Mouse (Mus musculus): Measurements from ENCODE around the gene Fbrs. TPM values are rescaled to one million over a fixed set of nuclear protein-coding genes. Genes with fewer than 3 reads are reported as not detected.

The Fbrs gene
- 10 to 100 TPM; 11.9 to 36.7 TPM for polyA plus RNA-seq (2012; fragmentation: generic; extraction: Trizol)

DNA sequence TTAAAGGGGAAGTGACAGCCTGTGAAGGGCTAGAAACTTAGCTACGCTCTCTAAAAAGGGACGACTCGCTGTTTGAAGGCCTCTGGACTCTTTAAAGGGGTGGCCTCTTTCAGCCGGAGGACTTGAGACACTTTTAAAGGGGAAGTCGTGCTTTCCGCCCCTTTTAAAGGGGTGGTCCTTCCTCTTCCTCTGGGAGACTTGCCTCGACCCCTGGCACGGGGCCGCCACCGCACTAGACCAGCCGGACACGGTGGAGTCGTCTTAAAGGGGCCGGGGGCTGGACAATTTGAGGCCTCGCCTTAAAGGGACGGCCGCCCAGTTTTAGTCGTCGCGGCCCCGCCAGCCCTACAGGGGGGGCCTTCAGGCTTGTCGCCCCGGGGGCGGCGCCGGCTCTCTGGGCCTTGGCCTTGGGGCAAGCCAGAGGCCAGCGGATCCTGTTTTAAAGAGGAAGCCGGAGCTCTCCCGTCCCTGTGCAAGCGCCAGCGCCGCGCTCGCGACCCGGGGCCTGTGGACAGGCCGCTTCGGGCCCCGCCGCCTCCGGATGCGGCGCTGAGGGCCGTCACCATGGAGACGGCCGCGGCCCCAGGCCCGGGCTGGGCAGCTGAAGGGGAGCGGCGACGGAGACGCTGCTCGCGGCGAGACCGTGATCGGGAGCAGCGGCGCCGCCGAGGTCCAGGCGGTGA, at the start of gene Fbrs:
Fbrs (plus strand) TSS at position 565 of the 683 bp plus-strand sequence.

GRCm38 (mm10) chr7:127448521-127449300, 30.3 kb upstream of the Fbrs start, which contains the start of gene Zfp689:
TSS of gene Zfp689 (minus strand) at chr7:127449158.

DNA sequence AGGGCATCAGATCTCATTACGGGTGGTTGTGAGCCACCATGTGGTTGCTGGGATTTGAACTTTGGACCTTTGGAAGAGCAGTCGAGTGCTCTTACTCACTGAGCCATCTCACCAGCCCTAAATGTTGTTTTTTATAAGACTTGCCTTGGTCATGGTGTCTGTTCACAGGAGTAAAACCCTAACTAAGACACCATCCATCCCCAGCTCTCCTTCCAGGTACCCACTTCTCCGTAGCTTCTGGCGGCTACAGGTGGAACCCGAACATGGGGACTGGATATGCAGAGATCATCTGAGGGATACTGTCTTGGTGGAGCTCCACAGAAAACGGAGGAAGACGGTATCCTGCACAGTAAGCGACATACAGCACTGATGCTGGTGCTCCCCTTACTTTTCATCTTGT, 19.7 kb upstream of the Fbrs start, which contains the start of gene Prr14:
Prr14 (plus strand) TSS at position 301 of the 400 bp plus-strand sequence.

GRCm38 (mm10) chr7:127511808-127512230, 32.8 kb downstream of the Fbrs start, which contains the start of gene Srcap:
TSS of gene Srcap (plus strand) at chr7:127511983.

DNA sequence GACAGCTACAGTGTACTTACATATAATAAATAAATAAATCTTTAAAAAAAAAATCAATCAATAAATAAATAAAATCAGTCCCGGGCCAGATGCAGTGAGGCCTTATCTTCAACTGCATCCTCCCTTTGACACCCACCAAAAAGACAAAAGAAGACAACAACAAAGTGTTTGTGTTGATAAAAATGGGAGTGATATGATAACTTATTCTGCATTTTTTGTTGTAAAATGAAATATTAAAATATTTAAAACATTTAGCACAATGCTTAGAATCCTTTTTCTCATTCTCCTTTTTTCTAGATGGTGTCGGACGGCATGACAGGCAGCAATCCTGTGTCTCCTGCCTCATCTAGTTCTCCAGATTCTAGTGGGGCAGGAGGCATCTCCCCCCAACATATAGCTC, 40.3 kb downstream of the Fbrs start, which contains the start of gene Gm42715:
Gm42715 (plus strand) TSS at position 301 of the 400 bp plus-strand sequence.

Other genes starting within 250 kb of the Fbrs start
- 10 to 100 TPM; 10.4 to 16.5 TPM for gene Zfp553, start 246.1 kb upstream of the Fbrs start, polyA plus RNA-seq (2012; fragmentation: generic; extraction: Trizol)
- gene Sept1, start 246.1 kb upstream of the Fbrs start, polyA plus RNA-seq (2012; fragmentation: generic; extraction: Trizol): 1 to 10 TPM; 2.3 to 7.7 TPM
- gene Zfp771, start 234.9 kb upstream of the Fbrs start, polyA plus RNA-seq (2012; fragmentation: generic; extraction: Trizol): 10 to 100 TPM; 53.6 to 86.7 TPM
- gene Dctpp1, start 218.5 kb upstream of the Fbrs start, polyA plus RNA-seq (2012; fragmentation: generic; extraction: Trizol): 100 to 1,000 TPM in 1 of 2 experiments, 10 to 100 TPM in 1; 89.3 to 405 TPM
- gene Sephs2, start 205.1 kb upstream of the Fbrs start, polyA plus RNA-seq (2012; fragmentation: generic; extraction: Trizol): 10 to 100 TPM; 11.8 to 13.4 TPM
- under 1 TPM in 1 of 2 experiments, not detected in 1; 0.18 TPM for gene Itgal, start 182.9 kb upstream of the Fbrs start, polyA plus RNA-seq (2012; fragmentation: generic; extraction: Trizol)
- gene Zfp768, start 133.6 kb upstream of the Fbrs start, polyA plus RNA-seq (2012; fragmentation: generic; extraction: Trizol): 10 to 100 TPM; 12.4 to 21.7 TPM
- 1 to 10 TPM; 1.9 to 6.1 TPM for gene Zfp747, start 103.1 kb upstream of the Fbrs start, polyA plus RNA-seq (2012; fragmentation: generic; extraction: Trizol)
- under 1 TPM; 0.05 to 0.08 TPM for gene 9130019O22Rik, start 92.0 kb upstream of the Fbrs start, polyA plus RNA-seq (2012; fragmentation: generic; extraction: Trizol)
- 1 to 10 TPM; 3.0 to 5.2 TPM for gene E430018J23Rik, start 85.6 kb upstream of the Fbrs start, polyA plus RNA-seq (2012; fragmentation: generic; extraction: Trizol)
- under 1 TPM; 0.02 to 0.19 TPM for gene Zfp764, start 72.4 kb upstream of the Fbrs start, polyA plus RNA-seq (2012; fragmentation: generic; extraction: Trizol)
- gene Zfp688, start 57.1 kb upstream of the Fbrs start, polyA plus RNA-seq (2012; fragmentation: generic; extraction: Trizol): 10 to 100 TPM; 11.3 to 25.7 TPM
- gene Zfp689, start 30.0 kb upstream of the Fbrs start, polyA plus RNA-seq (2012; fragmentation: generic; extraction: Trizol): 1 to 10 TPM; 2.5 to 3.3 TPM
- 10 to 100 TPM; 23.4 to 40.6 TPM for gene Prr14, start 19.6 kb upstream of the Fbrs start, polyA plus RNA-seq (2012; fragmentation: generic; extraction: Trizol)
- gene Srcap, start 32.8 kb downstream of the Fbrs start, polyA plus RNA-seq (2012; fragmentation: generic; extraction: Trizol): 10 to 100 TPM in 1 of 2 experiments, under 1 TPM in 1; 0.92 to 10.3 TPM
- gene Gm42715, start 40.4 kb downstream of the Fbrs start, polyA plus RNA-seq (2012; fragmentation: generic; extraction: Trizol): 10 to 100 TPM in 1 of 2 experiments, 1 to 10 TPM in 1; 3.1 to 16.7 TPM
- gene Tmem265, start 82.2 kb downstream of the Fbrs start, polyA plus RNA-seq (2012; fragmentation: generic; extraction: Trizol): 1 to 10 TPM; 1.6 to 2.0 TPM
- 10 to 100 TPM; 18.5 to 31.4 TPM for gene Phkg2, start 94.1 kb downstream of the Fbrs start, polyA plus RNA-seq (2012; fragmentation: generic; extraction: Trizol)
- 10 to 100 TPM in 1 of 2 experiments, 1 to 10 TPM in 1; 7.1 to 20.8 TPM for gene Ccdc189, start 109.4 kb downstream of the Fbrs start, polyA plus RNA-seq (2012; fragmentation: generic; extraction: Trizol)
- gene Rnf40, start 109.6 kb downstream of the Fbrs start, polyA plus RNA-seq (2012; fragmentation: generic; extraction: Trizol): 10 to 100 TPM; 15.9 to 30.7 TPM
- gene Zfp629, start 136.6 kb downstream of the Fbrs start, polyA plus RNA-seq (2012; fragmentation: generic; extraction: Trizol): 1 to 10 TPM; 1.2 to 8.7 TPM
- gene Bcl7c, start 229.7 kb downstream of the Fbrs start, polyA plus RNA-seq (2012; fragmentation: generic; extraction: Trizol): 100 to 1,000 TPM; 142 to 241 TPM
- 10 to 100 TPM in 1 of 2 experiments, 1 to 10 TPM in 1; 4.2 to 26.0 TPM for gene Ctf1, start 233.5 kb downstream of the Fbrs start, polyA plus RNA-seq (2012; fragmentation: generic; extraction: Trizol)